Mouse (Mus musculus): ENCODE results near the gene Rab40c. TPM values are rescaled to one million over a fixed set of nuclear protein-coding genes. Genes with fewer than 3 reads are reported as not detected.
A peak's percentile ranks its signal among the peaks of the same experiment; 100 is the strongest.

Gene Rab40c
- polyA plus RNA-seq, 1 experiment from 2014 or later, result 24.4 TPM

DNA sequence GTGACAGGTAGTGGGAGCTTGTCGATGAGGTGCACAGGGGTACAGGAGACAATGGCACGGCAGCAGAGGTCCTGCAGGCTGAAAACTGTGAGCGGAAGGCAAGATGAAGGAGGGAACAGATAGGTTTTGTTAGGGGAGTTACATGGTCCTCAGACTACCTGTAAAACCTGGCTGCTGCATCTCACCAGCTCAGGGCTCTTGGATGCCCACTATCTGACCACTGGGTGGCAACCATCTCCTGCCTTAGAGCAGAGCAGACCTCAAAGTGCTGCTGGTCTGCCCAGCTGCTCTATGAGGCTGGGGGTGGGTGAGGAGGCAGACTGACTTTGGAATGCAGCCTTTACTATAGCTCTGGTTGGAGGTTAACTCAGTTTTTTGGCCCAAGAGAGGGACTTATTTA, 35.7 kb downstream of the Rab40c start:
- WGBS, result 85% methylated on average over 3 of the region's 3 CpGs
- Histone ChIP-seq H3K36me3 (peaks cover 55% of the 10 kb centered on the region), H3K27me3 (ENCODE audit: insufficient read depth, poor library complexity, severe bottlenecking) (no peaks in the 10 kb centered on the region), H3K4me1 (peaks cover 57% of the 10 kb centered on the region), H3K9me3 (no peaks in the 10 kb centered on the region), H3K4me3 (no peak overlapping the region), H3K27ac (no peak overlapping the region)
- no peak for DNase-seq (ENCODE audit: low spot score)

DNA sequence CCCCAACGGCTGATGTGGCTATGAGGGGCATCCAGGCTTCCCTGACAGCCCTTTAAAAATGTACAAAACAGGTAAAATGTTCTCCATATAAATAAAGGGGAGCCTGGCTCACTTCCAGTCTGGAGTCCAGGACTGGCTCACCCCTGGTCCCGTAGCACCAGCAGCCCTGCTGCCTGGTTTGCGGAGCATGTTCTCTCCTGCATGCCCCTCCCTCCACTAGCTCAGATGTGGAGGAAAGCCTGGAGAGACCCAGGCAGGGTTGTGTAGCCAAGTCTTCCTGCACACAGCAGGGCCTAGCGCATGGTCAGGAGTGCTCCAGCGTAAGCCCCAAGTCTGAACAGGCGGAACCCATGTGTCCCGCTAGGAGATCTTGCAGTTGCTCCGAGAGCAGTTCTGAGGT, 36.3 kb downstream of the Rab40c start:
- H3K4me1 ChIP-seq, result peaks cover 58% of the 10 kb centered on the region
- DNase-seq (ENCODE audit: low spot score), result no peak

DNA sequence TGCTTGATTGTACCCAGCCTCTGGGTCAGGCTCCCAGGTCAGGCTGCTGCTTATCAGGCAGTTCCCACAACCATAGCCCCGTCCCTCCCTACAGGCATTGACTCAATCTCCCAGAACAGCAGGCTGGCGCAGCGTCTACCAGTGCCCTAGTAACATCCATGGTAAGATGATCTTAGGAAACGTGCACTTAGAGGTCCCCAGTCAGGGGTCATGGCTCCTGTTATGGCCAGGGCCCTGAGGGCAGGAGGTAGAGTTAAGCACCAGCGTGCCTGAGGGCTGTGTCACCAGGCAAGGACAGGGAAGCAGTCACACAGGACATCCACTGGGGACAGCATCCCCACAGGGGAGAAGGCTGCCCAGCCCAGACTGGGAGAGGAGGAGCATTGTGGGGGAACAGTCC, 37.2 kb downstream of the Rab40c start:
- Histone ChIP-seq H3K36me3 (peaks cover 56% of the 10 kb centered on the region), H3K27me3 (ENCODE audit: insufficient read depth, poor library complexity, severe bottlenecking) (no peaks in the 10 kb centered on the region), H3K9me3 (no peaks in the 10 kb centered on the region), H3K4me1 (peaks cover 58% of the 10 kb centered on the region), H3K27ac (peak overlapping the region; percentile 66; the same call in 1 of the 2 replicates), H3K4me3 (no peak overlapping the region)
- no peak for DNase-seq (ENCODE audit: low spot score)
- 25% methylated on average over 5 of the region's 5 CpGs for WGBS

More for the DNA sequence above, 36.3 kb downstream of the Rab40c start:
- H3K36me3 ChIP-seq, result peaks cover 56% of the 10 kb centered on the region
- H3K27me3 ChIP-seq (ENCODE audit: insufficient read depth, poor library complexity, severe bottlenecking), result no peaks in the 10 kb centered on the region
- H3K27ac ChIP-seq, result peak overlapping the region; percentile 66; the same call in 1 of the 2 replicates
- H3K9me3 ChIP-seq, result no peaks in the 10 kb centered on the region
- WGBS, result 88% methylated on average over 8 of the region's 8 CpGs
- H3K4me3 ChIP-seq, result no peak overlapping the region

GRCm38 (mm10) chr17:25881691-25882090, 37.8 kb downstream of the Rab40c start:
- peaks cover 56% of the 10 kb centered on the region for H3K36me3 ChIP-seq
- no peaks in the 10 kb centered on the region for H3K9me3 ChIP-seq
- no peaks in the 10 kb centered on the region for H3K27me3 ChIP-seq (ENCODE audit: insufficient read depth, poor library complexity, severe bottlenecking)
- H3K27ac ChIP-seq, result peak overlapping the region; percentile 66
- DNase-seq (ENCODE audit: low spot score), result no peak
- H3K4me1 ChIP-seq, result peaks cover 62% of the 10 kb centered on the region
- WGBS, result 40% methylated on average over 4 of the region's 4 CpGs
- H3K4me3 ChIP-seq, result no peak overlapping the region

GRCm38 (mm10) chr17:25880913-25881641, 38.5 kb downstream of the Rab40c start:
- no peak overlapping the region for H3K4me3 ChIP-seq
- DNase-seq (ENCODE audit: low spot score), result no peak
- H3K27me3 ChIP-seq (ENCODE audit: insufficient read depth, poor library complexity, severe bottlenecking), result no peaks in the 10 kb centered on the region
- WGBS, result 13% methylated on average over 5 of the region's 5 CpGs
- peaks cover 69% of the 10 kb centered on the region for H3K4me1 ChIP-seq
- peaks cover 56% of the 10 kb centered on the region for H3K36me3 ChIP-seq
- H3K9me3 ChIP-seq, result no peaks in the 10 kb centered on the region
- H3K27ac ChIP-seq, result peak overlapping the region; percentile 66

- H3K4me3 ChIP-seq, result no peak within 1 kb of the TSS
- peaks cover 71% of the 10 kb centered on the region for H3K4me1 ChIP-seq
- no peak for DNase-seq (ENCODE audit: low spot score)
- H3K27me3 ChIP-seq (ENCODE audit: insufficient read depth, poor library complexity, severe bottlenecking), result no peaks in the 10 kb centered on the region
- H3K27ac ChIP-seq, result peak within 1 kb of the TSS; percentile 66
- H3K9me3 ChIP-seq, result no peaks in the 10 kb centered on the region
- WGBS, result 42% methylated on average over 5 of the region's 5 CpGs
- H3K36me3 ChIP-seq, result peaks cover 54% of the 10 kb centered on the region
These were observed 39.2 kb downstream of the Rab40c start, which contains the start of gene Wfikkn1 for GRCm38 (mm10) chr17:25880196-25880910. Wfikkn1 (minus strand) TSS chr17:25880858.

GRCm38 (mm10) chr17:25879750-25880149, 39.8 kb downstream of the Rab40c start:
- Histone ChIP-seq H3K27me3 (ENCODE audit: insufficient read depth, poor library complexity, severe bottlenecking) (no peaks in the 10 kb centered on the region), H3K27ac (peak overlapping the region; percentile 66; the same call in 1 of the 2 replicates), H3K9me3 (no peaks in the 10 kb centered on the region), H3K36me3 (peaks cover 48% of the 10 kb centered on the region), H3K4me1 (peaks cover 71% of the 10 kb centered on the region), H3K4me3 (no peak overlapping the region)
- no peak for DNase-seq (ENCODE audit: low spot score)
- WGBS, result 81% methylated on average over 8 of the region's 8 CpGs

DNA sequence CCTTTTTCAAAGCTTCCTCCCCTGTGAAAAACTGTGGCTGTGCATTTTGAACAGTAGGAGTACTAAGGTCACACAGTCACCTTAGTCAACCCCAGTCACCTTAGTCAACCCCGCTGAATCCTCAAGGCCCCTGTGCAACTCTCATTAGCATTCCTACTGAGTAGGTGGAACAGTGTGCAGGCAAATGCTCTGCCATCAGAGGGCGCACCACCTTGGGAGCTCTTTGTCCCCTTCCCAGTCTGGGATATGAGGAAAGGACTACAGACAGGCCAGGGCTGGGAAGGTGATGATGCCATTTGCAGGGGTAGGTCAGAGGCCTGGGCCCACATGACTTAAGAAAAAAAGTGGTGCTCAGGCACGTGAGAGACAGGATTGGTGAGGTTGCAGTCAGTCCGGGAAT, 40.3 kb downstream of the Rab40c start:
- no peak overlapping the region for H3K4me3 ChIP-seq
- H3K27me3 ChIP-seq (ENCODE audit: insufficient read depth, poor library complexity, severe bottlenecking), result no peaks in the 10 kb centered on the region
- no peaks in the 10 kb centered on the region for H3K9me3 ChIP-seq
- H3K27ac ChIP-seq, result no peak overlapping the region
- H3K36me3 ChIP-seq, result peaks cover 43% of the 10 kb centered on the region
- H3K4me1 ChIP-seq, result peaks cover 74% of the 10 kb centered on the region
- 66% methylated on average over 4 of the region's 4 CpGs for whole genome bisulfite sequencing
- no peak for DNase-seq (ENCODE audit: low spot score)

DNA sequence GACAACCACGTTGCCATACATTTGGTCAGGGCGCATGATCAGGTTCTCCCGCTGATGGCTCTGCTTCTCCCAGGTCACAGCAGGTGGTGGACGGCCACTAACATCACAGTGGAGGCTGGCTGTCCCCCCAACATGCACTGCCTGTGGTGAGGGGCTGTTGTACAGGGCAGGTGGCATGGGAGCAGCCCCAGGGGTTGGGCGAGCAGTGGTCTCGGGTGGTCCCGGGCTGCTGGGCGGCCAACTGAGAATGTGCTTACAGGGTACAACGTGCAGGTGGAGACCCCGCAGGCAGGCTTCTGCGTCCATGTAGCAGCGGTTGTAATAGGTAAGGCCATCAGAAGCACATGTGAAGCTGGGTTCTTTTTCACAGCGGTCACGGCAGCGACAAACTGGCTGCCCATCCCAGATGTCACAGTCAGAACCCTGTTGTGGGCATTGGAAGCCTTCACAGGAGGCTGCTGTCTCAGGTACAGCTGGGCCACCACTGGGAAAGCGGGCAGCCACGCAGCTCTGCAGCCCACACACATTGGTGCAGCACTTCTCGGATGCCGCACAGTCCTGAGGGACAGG, 40.8 kb downstream of the Rab40c start:
- H3K36me3 ChIP-seq, result peaks cover 37% of the 10 kb centered on the region
- no peak overlapping the region for H3K27ac ChIP-seq
- 93% methylated on average over 19 of the region's 19 CpGs for WGBS
- DNase-seq (ENCODE audit: low spot score), result no peak
- peaks cover 77% of the 10 kb centered on the region for H3K4me1 ChIP-seq
- no peak overlapping the region for H3K4me3 ChIP-seq
- H3K27me3 ChIP-seq (ENCODE audit: insufficient read depth, poor library complexity, severe bottlenecking), result no peaks in the 10 kb centered on the region
- no peaks in the 10 kb centered on the region for H3K9me3 ChIP-seq

DNA sequence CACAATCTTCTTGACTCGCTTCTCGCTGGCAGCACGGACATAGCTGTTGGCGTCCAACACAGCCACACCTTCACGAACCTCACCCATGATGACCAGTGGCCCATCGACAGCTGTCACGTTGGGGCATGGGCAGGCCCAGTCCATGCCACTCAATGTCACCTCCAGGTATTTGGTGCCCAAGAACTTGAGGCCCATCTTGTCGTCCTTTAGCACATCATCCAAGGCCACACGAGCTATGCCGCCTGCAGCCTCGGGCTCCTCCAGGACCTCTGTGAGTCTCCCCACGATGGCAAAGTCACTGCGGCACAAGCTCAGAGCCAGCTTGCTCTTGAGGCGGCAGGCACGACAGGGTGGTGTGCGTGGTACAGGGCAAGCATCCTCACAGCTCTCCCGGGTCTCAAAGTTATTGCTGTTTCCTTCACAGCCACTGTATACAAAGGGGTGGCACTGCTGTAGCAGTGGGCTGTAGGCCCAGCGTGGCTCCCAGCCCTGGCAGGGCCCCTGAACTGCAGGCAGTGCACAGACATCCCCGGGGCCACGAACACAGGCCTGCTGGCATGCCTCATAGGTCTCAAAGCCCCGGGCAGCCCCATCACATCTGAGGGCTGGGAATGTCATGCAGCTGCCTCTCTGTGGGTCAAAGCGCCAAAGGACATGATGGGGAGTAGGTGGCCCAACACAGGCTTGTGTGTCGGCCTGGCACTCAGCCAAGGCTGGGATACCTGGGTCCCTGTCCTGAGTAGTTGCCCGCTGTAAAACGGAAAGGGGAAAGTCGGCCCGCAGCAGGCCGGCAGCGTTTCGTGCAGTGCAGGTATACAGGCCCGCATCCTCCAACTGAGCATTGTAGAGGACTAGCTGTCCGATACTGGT, 41.6 kb downstream of the Rab40c start:
- Histone ChIP-seq H3K9me3 (no peaks in the 10 kb centered on the region), H3K4me1 (peaks cover 70% of the 10 kb centered on the region), H3K4me3 (no peak overlapping the region), H3K36me3 (peaks cover 30% of the 10 kb centered on the region), H3K27me3 (ENCODE audit: insufficient read depth, poor library complexity, severe bottlenecking) (no peaks in the 10 kb centered on the region), H3K27ac (no peak overlapping the region)
- WGBS, result 91% methylated on average over 32 of the region's 32 CpGs
- no peak for DNase-seq (ENCODE audit: low spot score)

- Histone ChIP-seq H3K4me3 (no peak overlapping the region), H3K27ac (no peak overlapping the region), H3K36me3 (peaks cover 21% of the 10 kb centered on the region), H3K4me1 (peaks cover 62% of the 10 kb centered on the region), H3K9me3 (no peaks in the 10 kb centered on the region), H3K27me3 (ENCODE audit: insufficient read depth, poor library complexity, severe bottlenecking) (no peaks in the 10 kb centered on the region)
- WGBS, result 90% methylated on average over 3 of the region's 3 CpGs
- DNase-seq (ENCODE audit: low spot score), result no peak
These were observed 42.5 kb downstream of the Rab40c start for GRCm38 (mm10) chr17:25877025-25877424.

- 71% methylated on average over 10 of the region's 10 CpGs for WGBS
- Histone ChIP-seq H3K4me3 (peak overlapping the region; percentile 81), H3K27ac (0 out of 2 replicates have a peak overlapping the region, but pooled peaks have one; percentile 92), H3K36me3 (peaks cover 21% of the 10 kb centered on the region), H3K4me1 (peaks cover 56% of the 10 kb centered on the region), H3K9me3 (no peaks in the 10 kb centered on the region), H3K27me3 (ENCODE audit: insufficient read depth, poor library complexity, severe bottlenecking) (no peaks in the 10 kb centered on the region)
- no peak for DNase-seq (ENCODE audit: low spot score)
These were observed 43.1 kb downstream of the Rab40c start for GRCm38 (mm10) chr17:25876347-25876915.
